Mouse (Mus musculus) urinary bladder, postnatal 14 days (tissue): ENCODE measurements around the gene Adamts7.

ENCODE experiments used
- DNase-seq: peaks from one replicate; pipeline ENCODE4 v3.0.0; 2021; ENCODE audit warnings: low spot score

The Adamts7 gene

DNA sequence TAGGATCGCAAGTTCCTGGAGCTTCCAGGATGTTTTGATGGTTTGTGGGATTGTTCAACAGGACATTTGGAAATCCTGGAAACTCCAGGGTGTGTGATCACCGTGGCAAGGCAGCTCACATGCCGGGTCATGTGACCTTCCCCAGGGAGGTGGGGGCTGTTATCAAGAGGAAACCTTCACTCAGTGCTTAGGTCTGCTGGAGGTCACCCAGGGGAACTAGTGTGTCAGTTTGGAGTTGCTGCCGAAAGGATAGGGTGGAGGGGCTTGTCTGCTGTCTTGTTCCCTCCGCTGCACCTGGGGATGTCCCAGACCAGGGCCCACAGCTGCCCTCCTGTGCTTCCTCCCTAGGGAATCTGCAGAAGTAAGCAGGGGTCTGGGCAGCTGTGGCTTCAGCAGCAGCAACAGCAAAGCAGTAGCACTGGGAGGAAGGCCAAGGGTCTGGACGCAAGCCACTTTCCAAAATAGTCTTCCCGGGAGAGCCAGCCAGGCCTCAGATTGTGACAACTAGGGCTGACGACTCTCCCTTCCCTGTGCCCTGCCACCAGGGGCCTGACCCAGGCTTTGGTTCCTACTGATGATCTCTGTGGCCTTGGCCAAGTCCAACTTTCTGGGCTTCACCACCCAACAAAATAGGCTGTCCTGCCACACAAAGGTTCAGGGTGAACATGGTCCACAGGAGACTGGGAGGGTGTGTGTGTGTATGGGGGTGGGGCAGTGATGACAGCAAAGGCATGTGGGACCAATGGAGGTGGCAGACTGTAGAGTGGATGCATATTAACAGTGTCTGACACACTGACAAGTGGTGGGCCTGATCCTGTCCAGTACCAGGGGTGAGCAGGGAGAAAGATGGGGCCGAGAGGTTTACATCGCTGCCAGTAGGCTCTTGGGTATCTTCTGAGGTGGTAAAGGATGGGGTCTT, 35.9 kb downstream of the Adamts7 start:
- DNase-seq, result peak; percentile 37

DNA sequence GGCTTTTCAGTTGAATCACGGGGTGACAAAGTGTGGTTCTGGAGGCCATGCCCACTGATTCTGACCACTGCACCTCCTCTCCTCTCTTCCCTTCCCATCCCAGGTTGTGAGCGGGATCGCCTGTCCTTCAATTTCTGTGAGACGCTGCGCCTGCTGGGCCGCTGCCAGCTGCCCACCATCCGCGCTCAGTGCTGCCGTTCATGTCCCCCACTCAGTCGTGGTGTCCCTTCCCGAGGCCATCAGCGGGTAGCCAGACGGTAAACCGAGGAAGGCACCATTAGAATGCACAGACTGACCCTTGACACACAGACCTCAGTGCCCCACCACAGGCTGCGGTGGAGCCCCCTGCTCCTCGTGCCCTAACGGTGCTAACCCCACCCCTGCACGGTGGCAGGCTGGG, 36.7 kb downstream of the Adamts7 start:
- DNase-seq, result no peak

DNA sequence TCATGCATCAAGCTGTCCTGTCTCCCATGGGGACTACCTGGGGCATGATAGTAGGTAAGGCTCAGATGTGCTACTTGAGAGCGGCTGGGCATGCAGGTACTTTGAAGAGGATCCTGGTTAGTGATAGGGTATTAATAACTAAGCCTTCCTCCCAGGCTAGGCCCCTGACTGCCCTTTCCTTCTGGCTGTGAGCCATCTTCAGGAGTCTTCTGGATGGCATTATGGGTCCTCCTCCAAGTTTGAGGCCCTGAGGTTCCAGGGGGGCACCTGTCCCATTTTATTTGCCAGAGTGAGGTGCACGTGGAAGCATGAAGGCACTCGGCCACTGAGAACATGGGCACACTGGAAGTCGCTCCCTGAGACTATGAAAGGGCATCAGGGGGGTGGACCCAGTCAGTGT, 37.6 kb downstream of the Adamts7 start:
- no peak for DNase-seq

GRCm38 (mm10) chr9:90201096-90201495, 38.2 kb downstream of the Adamts7 start:
- DNase-seq, result no peak

GRCm38 (mm10) chr9:90201541-90201940, 38.7 kb downstream of the Adamts7 start:
- DNase-seq, result no peak

- no peak for DNase-seq
Observed at GRCm38 (mm10) chr9:90203233-90203632, 40.4 kb downstream of the Adamts7 start.

- no peak for DNase-seq
Observed at GRCm38 (mm10) chr9:90204396-90204915, 41.6 kb downstream of the Adamts7 start.

DNA sequence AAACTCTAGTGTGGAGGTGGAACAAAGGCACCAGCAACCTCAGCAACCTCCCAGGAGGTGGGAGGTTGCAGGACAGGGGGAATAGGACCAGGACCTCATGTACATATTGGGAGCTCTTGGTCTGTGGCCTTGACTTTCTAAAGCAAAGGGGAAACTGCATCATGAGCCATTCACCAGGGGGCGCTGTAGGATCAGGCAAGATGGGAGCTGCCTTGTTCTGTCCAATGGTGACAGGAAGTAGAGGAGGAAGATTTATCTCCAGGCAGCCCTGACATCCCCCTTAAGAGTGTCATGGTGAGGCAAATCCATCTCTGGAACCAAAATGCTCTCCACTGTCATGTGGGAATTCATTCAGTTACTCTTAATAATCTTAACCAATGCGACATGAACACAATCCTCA, 43.6 kb downstream of the Adamts7 start:
- peak; percentile 85 for DNase-seq

DNA sequence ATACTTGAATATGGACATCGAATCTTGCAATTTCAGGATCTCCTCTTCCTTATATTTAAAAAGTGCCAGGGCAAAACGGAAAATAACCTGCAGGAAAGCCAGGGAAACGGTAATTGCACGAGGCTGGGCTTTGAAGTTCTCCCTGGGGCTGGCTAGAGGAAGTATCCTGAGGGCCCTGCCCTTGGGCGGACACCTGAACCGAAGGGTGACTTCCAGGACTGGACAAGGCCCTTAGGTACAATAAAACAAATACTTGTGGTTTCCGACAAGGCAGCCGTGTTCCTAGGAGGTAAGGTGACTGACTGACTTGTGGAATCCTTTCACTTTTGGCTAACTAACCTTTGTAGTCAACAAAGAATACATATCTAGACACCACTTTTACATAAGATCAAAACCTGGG, 44.9 kb downstream of the Adamts7 start:
- DNase-seq, result no peak

DNA sequence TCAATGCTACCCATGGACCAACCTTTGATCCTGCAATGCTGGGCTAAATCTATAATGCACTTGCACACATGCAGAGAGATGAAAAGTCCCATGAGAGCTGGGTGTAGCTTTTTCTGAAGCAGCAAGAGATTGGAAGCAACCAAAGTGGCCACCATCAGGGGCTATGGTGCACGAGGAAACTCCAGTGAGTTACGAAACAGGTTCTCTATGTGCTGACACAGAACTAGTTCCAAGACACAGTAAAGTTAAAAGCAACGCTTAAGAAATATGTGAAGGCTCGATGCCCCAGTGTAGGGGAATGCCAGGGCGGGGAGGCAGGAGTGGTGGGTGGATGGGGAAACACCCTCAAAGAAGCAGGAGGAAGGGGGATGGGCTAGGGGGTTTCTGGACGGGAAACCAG, 45.8 kb downstream of the Adamts7 start:
- no peak for DNase-seq

GRCm38 (mm10) chr9:90213127-90213526, 50.3 kb downstream of the Adamts7 start:
- DNase-seq, result no peak

DNA sequence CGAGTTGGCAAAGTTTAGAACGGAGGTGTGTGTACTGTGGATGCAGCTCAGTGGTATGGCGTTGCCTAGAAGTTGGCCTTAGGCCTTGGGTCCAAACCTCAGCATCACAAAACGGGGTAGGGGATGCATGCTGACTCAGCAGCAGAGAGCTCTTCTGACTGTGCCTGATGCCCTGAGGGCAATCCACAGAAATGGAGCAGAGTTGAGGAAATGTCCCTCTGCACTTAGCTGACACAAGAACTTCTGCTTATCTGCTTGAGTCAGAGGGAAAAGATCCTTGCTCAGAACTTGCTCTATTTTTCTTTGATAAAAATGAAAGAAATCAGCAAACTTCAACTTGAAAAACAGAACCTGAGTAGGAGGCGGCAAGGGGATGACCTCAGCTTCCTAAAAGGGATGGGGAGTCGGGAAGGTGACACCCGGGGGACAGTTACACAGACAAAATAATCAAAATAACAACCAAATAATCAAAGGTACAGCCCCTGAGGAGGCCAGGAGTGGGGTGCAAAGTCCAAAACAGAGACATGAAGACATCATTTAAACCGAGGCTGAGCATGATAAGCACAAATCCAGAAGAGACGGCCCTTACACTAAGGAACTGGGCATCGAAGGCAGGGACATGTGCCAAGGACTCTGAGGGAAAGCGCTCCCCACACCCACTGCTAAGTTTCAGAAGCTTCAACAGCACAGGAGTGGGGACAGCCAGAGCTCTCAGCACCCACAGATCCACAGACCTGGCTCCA, 53.6 kb downstream of the Adamts7 start:
- no peak for DNase-seq

DNA sequence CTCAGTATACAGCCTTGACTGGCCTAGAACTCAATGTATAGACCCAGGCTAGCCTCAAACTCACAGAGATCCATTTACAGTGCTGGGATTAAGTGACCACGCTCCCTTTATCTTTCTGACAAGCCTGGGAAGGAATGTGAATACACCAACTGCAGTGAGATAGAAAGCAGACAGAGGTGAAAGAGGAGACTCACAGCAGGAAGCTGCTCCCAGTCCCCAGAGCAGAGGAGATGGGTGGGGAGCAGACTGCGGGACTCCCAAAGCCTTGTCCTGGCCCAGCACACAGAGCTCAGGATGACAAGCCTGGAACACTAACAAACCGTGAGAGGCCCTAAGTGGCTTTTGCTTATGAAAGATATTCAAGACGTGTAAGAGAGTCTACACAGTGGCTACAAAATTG, 54.6 kb downstream of the Adamts7 start:
- no peak for DNase-seq

GRCm38 (mm10) chr9:90222275-90222674, 59.4 kb downstream of the Adamts7 start:
- DNase-seq, result no peak

- no peak for DNase-seq
Observed at GRCm38 (mm10) chr9:90226081-90226741, 63.3 kb downstream of the Adamts7 start.

DNA sequence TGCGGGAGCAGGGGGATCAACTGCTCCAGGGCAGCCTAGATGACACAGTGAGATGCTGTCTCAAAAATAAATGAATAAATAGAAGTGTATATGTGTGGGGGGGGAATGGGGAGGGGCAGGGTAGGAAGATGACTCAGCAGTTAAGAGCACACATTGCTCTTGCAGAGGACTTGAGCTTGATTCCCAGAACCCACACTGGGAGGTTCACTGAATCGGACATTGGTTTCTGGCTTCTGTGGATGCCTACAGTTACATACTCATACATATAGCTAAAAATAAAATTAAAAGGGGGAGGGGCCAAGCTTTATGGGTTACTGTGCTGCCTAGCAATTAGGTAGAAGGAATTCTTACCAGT, 63.9 kb downstream of the Adamts7 start:
- no peak for DNase-seq

DNA sequence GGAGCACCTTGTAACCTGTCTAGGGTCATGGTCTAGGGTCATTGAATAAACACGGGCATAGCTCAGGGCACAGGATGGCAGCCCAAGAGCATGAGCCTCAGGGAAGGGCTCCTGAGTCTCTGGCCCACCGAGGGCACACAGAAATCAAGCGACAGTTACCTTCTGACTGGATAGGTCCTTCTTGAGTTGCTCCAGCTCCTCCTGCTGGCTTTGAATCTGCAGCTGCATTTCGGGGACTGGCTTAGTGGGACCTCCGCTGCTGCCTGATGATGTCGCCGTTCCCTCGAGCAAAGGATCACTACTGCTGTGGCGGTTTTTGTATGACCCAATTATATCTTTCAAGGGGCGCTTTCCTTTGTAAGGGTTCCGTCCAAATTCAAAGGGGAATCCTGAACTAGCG, 64.3 kb downstream of the Adamts7 start:
- DNase-seq, result no peak

- DNase-seq, result no peak
Observed at GRCm38 (mm10) chr9:90232781-90233690, 70.2 kb downstream of the Adamts7 start.

DNA sequence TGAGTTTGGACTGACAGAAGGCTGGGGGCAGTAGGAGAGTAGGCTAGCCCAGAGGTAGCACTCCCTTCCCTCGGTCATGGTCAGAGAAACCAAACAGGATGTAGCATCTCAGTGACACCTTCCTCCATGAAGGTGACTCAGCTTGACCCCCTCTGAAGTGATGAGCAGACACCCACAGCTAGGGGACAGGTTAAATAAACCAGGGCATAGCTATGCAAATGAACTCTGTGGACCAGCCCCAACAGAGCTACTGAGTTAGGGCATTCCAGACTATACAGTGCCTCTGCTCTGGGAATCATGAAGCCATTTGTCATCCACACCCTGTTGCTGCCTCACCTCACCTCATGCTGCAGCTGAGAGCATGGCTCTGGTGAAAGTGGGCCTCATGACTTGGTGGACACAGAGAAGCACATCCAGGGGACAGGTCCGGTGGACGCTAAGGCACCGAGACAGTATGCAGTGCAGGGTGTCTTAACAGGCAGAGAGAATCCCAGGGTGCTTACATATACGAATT, 71.1 kb downstream of the Adamts7 start:
- DNase-seq, result no peak

- DNase-seq, result no peak
Observed at GRCm38 (mm10) chr9:90234786-90235185, 71.9 kb downstream of the Adamts7 start.

- no peak for DNase-seq
Observed at GRCm38 (mm10) chr9:90235258-90235882, 72.5 kb downstream of the Adamts7 start.
